Mouse (Mus musculus) CD4-positive helper T cell, adult 2 months (primary cell): Measurements from ENCODE around the gene Gdpd3.

Source experiments
- DNase-seq: peaks from one replicate; pipeline ENCODE4 v3.0.0-alpha.2; 2012; ENCODE audit warnings: low read depth, missing footprints, low spot score

Gene Gdpd3

GRCm38 (mm10) chr7:126803751-126804150 lies 37.6 kb downstream of the Gdpd3 start:
- no peak for DNase-seq

- no peak for DNase-seq
Measured at GRCm38 (mm10) chr7:126806956-126807355, 40.8 kb downstream of the Gdpd3 start.

DNA sequence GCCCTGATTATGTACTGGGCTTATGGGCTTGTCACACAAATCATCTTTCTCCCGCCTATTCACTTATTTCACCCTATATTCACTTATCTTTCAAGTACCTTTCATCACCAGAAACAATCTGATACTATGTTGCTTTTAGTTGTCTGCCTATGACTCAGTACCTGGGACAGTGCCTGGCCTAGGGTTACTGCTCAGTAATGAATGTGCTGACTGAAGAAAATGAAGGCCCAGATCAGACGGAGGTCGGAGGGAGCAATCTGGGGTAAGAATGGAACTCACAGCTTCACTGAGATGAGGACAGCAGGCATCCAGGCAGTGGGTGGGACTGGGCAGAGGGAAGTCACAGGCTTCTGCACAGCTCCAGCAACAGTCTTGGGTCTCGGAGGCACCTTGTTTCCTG lies 41.3 kb downstream of the Gdpd3 start:
- DNase-seq, result no peak

- DNase-seq, result peak; percentile 53
Measured at GRCm38 (mm10) chr7:126808703-126809455, 42.7 kb downstream of the Gdpd3 start.

GRCm38 (mm10) chr7:126809723-126810369 lies 43.7 kb downstream of the Gdpd3 start:
- DNase-seq, result no peak

DNA sequence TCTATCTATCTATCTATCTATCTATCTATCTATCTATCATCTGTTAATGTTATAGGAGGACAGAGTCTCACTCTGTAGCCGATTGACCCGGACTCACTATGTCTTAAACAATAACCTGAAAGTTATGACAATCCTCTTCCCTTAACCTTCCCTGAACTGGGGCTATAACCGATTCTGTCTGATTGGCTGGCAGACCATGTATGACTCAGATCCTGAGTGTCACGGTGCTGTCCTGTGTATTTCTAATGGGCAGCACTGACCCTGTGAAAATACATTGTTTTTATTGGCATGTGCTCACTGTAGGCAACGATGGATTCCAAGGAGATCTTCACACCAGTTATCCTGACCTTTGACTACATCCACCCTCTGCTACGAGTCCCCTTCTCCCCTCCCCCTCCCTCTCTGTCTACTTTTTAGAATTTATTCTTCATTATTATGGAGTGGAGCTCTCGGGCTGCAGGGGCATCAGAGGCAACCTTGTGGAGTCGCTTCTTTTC lies 49.6 kb downstream of the Gdpd3 start:
- DNase-seq, result no peak

DNA sequence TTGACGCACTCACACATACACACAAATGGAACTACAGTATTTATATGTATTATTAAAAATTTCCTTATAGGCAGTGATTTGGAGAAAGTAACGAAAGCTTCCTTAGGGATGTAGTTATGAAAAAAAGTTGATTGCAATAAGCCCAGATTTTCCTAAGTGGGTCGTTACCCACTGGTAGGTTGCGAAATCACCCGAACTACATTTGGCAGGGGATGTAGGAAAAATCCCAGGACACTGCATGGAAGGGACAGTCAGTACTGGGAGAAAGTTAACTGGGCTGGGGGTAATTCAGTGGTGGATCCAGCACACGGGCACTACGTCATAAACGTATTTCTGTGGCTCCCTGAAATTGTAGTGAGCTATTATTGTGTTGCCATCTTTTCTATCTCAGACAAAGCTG lies 50.4 kb downstream of the Gdpd3 start:
- no peak for DNase-seq

DNA sequence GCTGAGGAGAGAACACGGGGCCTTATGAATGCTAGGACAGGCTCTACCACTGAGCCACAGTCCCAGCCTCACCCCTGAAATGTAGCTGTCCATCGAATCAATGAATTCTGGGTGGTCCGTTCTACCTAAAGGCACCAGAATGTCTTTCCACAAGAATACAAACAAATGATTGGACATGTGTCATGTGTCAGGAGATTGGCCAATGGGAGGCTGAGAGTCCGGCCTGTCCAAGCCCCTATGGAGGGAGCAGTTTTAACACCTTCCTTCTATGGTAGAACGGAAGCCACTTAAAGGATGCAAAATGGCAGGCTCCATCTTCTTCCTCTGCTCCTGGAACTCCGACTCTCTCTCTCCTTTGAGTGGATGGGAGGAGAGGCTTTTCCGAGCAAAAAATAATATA lies 51.5 kb downstream of the Gdpd3 start:
- no peak for DNase-seq

- DNase-seq, result no peak
Measured at GRCm38 (mm10) chr7:126818818-126819217, 52.7 kb downstream of the Gdpd3 start.

GRCm38 (mm10) chr7:126821835-126822511 lies 55.8 kb downstream of the Gdpd3 start:
- peak; percentile 77 for DNase-seq

DNA sequence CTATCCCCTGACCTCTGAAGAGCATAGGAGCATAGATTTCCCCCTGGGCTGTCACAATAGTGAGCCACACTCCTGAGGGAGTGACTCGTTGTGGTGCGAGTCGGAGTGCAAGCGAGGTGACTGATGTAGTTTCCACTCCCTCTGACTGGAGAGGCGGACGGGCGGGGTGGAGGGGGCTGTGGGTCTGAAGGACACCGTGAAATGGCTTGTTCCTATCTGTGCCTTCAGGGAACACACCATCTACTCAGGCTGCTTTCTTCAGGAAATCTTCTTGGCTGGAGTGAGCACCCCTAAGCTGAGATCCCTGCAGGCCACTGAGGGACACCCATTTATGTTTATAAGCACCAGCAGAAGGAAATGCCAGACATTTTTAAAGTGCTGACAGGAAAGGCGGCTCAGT lies 56.6 kb downstream of the Gdpd3 start:
- no peak for DNase-seq

- DNase-seq, result no peak
Measured at GRCm38 (mm10) chr7:126823202-126823711, 57.1 kb downstream of the Gdpd3 start.

- DNase-seq, result no peak
Measured at GRCm38 (mm10) chr7:126823940-126824339, 57.8 kb downstream of the Gdpd3 start.
